Mouse (Mus musculus) ES-Bruce4 (cell line): ENCODE data around the gene H2afy2. TPM values are rescaled to one million over a fixed set of nuclear protein-coding genes. Genes with fewer than 3 reads are reported as not detected.

ENCODE experiments used
- H3K27ac ChIP-seq: 2 replicates; pipeline ENCODE4 v1.5.1; 2012; ENCODE audit warnings: low read length, inconsistent platforms; ENCODE audit not compliant: insufficient read depth
- H3K27me3 ChIP-seq: 2 replicates; pipeline ENCODE4 v1.6.1; 2012; ENCODE audit warnings: mild to moderate bottlenecking, low read length, inconsistent platforms; ENCODE audit not compliant: control insufficient read depth, poor library complexity, insufficient read depth, severe bottlenecking
- H3K36me3 ChIP-seq: 2 replicates; pipeline ENCODE4 v1.6.1; 2012; ENCODE audit warnings: inconsistent platforms, mild to moderate bottlenecking, low read length, moderate library complexity; ENCODE audit not compliant: control insufficient read depth, poor library complexity, insufficient read depth, severe bottlenecking
- H3K4me1 ChIP-seq: one replicate; pipeline ENCODE4 v1.8.1; 2011; ENCODE audit warnings: low read length; ENCODE audit not compliant: control insufficient read depth, insufficient read depth
- H3K4me3 ChIP-seq: 2 replicates; pipeline ENCODE4 v1.5.1; 2011; ENCODE audit warnings: low read depth, mild to moderate bottlenecking, low read length
- H3K9ac ChIP-seq: 2 replicates; pipeline ENCODE4 v1.6.1; 2012; ENCODE audit warnings: low read depth, mild to moderate bottlenecking, inconsistent platforms; ENCODE audit not compliant: poor library complexity, severe bottlenecking
- H3K9me3 ChIP-seq: replicated peaks from 2 replicates; pipeline ENCODE4 v1.6.1; 2012; ENCODE audit warnings: mild to moderate bottlenecking, low read length, inconsistent platforms; ENCODE audit not compliant: control insufficient read depth, poor library complexity, insufficient read depth, severe bottlenecking
- CTCF ChIP-seq: IDR thresholded peaks from one replicate; pipeline ENCODE4 v1.8.1; 2011; ENCODE audit warnings: low read depth, low read length
- EP300 ChIP-seq: IDR thresholded peaks from 2 replicates; pipeline ENCODE4 v1.6.1; 2011; ENCODE audit warnings: low read depth, low read length; ENCODE audit not compliant: insufficient read depth
- POLR2A ChIP-seq: IDR thresholded peaks from one replicate; pipeline ENCODE4 v1.8.1; 2011; ENCODE audit warnings: low read length; ENCODE audit not compliant: insufficient read depth
- polyA plus RNA-seq: library from polyadenylated mRNA; stranded (reverse); fragments of >200 nt; gene quantifications from 2 replicates; pipeline ENCODE4 v1.2.4, GENCODE M21; 2011; ENCODE audit warnings: low read depth; ENCODE audit not compliant: missing spikeins, insufficient read depth, insufficient read length

H2afy2 gene
- polyA plus RNA-seq, 1 experiment: 21.6 TPM

GRCm38 (mm10) chr10:61694870-61695670, 88.9 kb downstream of the H2afy2 start, which contains the start of gene Tysnd1:
Gene Tysnd1, plus strand, starts transcription at chr10:61695514.
- H3K36me3 ChIP-seq: peaks cover 14% of the 10 kb centered on the region
- H3K9ac ChIP-seq: peak within 1 kb of the TSS; percentile 70
- H3K9me3 ChIP-seq: no peaks in the 10 kb centered on the region
- H3K27ac ChIP-seq: 0 out of 2 replicates have a peak within 1 kb of the TSS, but pooled peaks have one; percentile 16
- H3K4me3 ChIP-seq: peak within 1 kb of the TSS; percentile 97
- TF ChIP-seq CTCF (peak; percentile 10), EP300 (no peak)
- H3K4me1 ChIP-seq: peaks cover 2% of the 10 kb centered on the region
- no peaks in the 10 kb centered on the region for H3K27me3 ChIP-seq

GRCm38 (mm10) chr10:61693563-61693962, 90.4 kb downstream of the H2afy2 start:
- Histone ChIP-seq H3K4me1 (no peaks in the 10 kb centered on the region), H3K9me3 (no peaks in the 10 kb centered on the region), H3K36me3 (peaks cover 27% of the 10 kb centered on the region), H3K4me3 (no peak overlapping the region), H3K27ac (no peak overlapping the region), H3K9ac (no peak overlapping the region), H3K27me3 (no peaks in the 10 kb centered on the region)
- TF ChIP-seq CTCF (no peak), EP300 (no peak), POLR2A (no peak)

DNA sequence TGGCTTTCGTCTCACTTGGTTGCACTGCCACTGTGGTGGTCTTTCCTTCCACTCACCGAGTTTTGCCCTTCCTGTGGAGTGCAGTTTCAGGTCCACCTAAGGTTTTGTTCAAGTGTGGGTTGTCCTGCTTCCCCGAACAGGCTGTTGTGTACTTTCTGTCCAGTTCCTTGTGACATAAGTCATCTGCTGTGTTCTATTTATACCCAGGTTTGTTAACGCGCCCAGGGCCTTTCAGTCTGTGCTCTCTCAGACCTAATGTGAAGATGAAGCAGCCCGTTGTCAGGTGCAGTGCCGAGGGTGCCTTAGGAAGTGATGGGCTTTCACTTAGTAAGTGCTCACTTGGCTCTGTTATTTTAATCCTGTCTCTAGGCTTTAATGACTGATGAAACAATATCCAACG, 94.5 kb downstream of the H2afy2 start:
- Histone ChIP-seq H3K27me3 (no peaks in the 10 kb centered on the region), H3K4me3 (no peak overlapping the region), H3K9me3 (no peaks in the 10 kb centered on the region), H3K27ac (no peak overlapping the region), H3K36me3 (peaks cover 52% of the 10 kb centered on the region), H3K9ac (no peak overlapping the region), H3K4me1 (no peaks in the 10 kb centered on the region)
- TF ChIP-seq CTCF (no peak), POLR2A (no peak), EP300 (no peak)

Other genes with a start within 250 kb of the H2afy2 start
- gene Npffr1, start 188.7 kb downstream of the H2afy2 start, polyA plus RNA-seq: 0.79 and 1.3 TPM in 2 replicates
- gene Ppa1, start 135.6 kb downstream of the H2afy2 start, polyA plus RNA-seq: 149 and 150 TPM in 2 replicates
- gene Sar1a, start 103.8 kb downstream of the H2afy2 start, polyA plus RNA-seq: 131 and 136 TPM in 2 replicates
- gene Tysnd1, start 88.6 kb downstream of the H2afy2 start, polyA plus RNA-seq: 11.2 and 17.2 TPM in 2 replicates
- gene Aifm2, start 68.9 kb downstream of the H2afy2 start, polyA plus RNA-seq: 8.2 and 9.5 TPM in 2 replicates
- 0.59 and 1.0 TPM in 2 replicates for gene Col13a1, start 195.0 kb upstream of the H2afy2 start, polyA plus RNA-seq